Mouse (Mus musculus): ENCODE results near the gene Ppp1r14a. TPM values are rescaled to one million over a fixed set of nuclear protein-coding genes. Genes with fewer than 3 reads are reported as not detected.
A peak's percentile ranks its signal among the peaks of the same experiment; 100 is the strongest.

The Ppp1r14a gene
- polyA plus RNA-seq, 1 experiment from 2014 or later = 5.8 TPM

- 27% methylated on average over 19 of the region's 19 CpGs for WGBS
- Histone ChIP-seq H3K27ac (peak overlapping the region; percentile 33), H3K4me2 (replicated peaks) (no peak overlapping the region), H3K27me3 (peaks cover 6% of the 10 kb centered on the region; the same call in 1 of the 2 replicates), H3K9ac (peak overlapping the region; percentile 53), H3K4me3 (no peak overlapping the region), H3K4me1 (peaks cover 42% of the 10 kb centered on the region), H3K36me3 (no peaks in the 10 kb centered on the region), H3K9me3 (no peaks in the 10 kb centered on the region)
- no peak for ATAC-seq (ENCODE audit: low FRiP score, low read depth)
Measured at GRCm38 (mm10) chr7:29293131-29294065, 4.3 kb downstream of the Ppp1r14a start.

DNA sequence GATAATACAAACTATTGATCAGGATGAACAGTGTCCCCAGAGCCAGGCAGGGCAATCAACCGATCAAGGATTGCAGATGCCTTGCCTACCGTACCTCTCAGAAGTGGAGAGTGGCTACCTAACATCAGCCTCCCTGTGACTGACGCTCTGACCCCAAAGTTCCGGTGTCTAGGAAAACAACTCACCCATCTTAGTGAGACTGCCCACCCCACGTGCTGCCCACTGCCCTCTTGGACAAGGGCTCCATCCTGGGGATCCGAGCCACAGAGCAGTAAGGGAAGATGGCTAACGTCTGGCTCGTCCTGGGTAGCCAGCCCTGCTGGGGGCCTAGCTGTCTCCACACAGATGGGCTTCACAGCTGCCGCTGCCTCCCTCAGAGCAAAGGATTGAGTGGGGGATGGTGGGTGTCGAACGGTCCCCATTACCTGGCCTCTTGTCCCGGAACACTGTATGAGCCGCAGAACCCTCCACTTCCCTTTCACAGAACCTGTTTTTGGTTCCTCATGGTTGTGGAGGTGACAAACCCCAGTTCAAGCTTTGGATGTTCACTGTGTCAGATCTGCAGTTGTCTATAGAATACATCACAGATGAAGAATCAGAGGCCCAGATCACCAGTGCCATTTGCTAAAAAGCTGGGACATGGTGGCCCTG is 5.1 kb downstream of the Ppp1r14a start:
- peaks cover 37% of the 10 kb centered on the region for H3K4me1 ChIP-seq
- ATAC-seq (ENCODE audit: low FRiP score, low read depth) = no peak
- no peak overlapping the region for H3K27ac ChIP-seq
- no peak overlapping the region for H3K9ac ChIP-seq
- no peaks in the 10 kb centered on the region for H3K9me3 ChIP-seq
- H3K36me3 ChIP-seq = no peaks in the 10 kb centered on the region
- WGBS = 65% methylated on average over 13 of the region's 13 CpGs
- H3K4me3 ChIP-seq = no peak overlapping the region
- peaks cover 4% of the 10 kb centered on the region; the same call in 1 of the 2 replicates for H3K27me3 ChIP-seq
- no peak overlapping the region for H3K4me2 ChIP-seq (replicated peaks)

DNA sequence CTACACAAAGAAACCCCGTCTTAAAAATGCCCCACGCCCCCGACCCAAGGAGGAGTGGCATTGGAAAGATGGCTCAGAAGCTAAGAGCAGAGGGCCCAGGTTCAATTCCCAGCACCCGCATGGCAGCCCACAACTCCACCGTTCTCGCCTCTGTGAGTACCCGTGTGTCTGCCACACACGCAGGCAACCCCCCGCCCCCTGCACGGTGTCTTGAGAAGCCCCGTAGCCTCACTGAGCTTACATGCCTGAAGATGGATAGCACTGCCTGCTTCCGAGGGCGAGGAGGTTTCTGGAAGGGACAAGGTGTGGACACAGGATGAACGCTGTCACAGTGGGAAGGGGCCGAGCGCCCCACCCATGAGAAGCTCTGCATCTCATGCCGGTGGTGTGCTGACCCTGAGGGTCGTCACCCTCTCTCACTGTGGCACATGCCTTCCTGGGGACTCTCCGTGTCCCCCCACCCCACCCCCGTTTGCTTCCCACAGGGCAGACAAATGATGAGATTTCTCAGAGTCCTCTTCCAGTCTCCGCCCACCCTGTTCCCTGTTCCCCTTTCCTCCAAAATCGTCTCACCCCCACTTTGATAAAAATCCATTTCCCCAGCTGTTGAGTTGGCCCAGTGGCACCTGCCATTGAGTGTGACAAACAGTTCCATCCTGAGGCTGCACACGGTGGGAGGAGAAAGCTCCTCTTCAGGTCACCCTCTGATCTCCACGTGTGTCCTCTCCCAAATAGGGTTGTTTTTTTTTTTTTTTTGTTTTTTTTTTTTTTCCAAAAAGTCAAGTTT is 6.9 kb downstream of the Ppp1r14a start:
- no peak for ATAC-seq (ENCODE audit: low FRiP score, low read depth)
- Histone ChIP-seq H3K36me3 (no peaks in the 10 kb centered on the region), H3K27me3 (no peaks in the 10 kb centered on the region; the same call in 1 of the 2 replicates), H3K9ac (no peak overlapping the region), H3K4me1 (peaks cover 24% of the 10 kb centered on the region), H3K9me3 (no peaks in the 10 kb centered on the region), H3K4me2 (replicated peaks) (no peak overlapping the region), H3K27ac (no peak overlapping the region), H3K4me3 (no peak overlapping the region)
- WGBS = 77% methylated on average over 24 of the region's 24 CpGs

DNA sequence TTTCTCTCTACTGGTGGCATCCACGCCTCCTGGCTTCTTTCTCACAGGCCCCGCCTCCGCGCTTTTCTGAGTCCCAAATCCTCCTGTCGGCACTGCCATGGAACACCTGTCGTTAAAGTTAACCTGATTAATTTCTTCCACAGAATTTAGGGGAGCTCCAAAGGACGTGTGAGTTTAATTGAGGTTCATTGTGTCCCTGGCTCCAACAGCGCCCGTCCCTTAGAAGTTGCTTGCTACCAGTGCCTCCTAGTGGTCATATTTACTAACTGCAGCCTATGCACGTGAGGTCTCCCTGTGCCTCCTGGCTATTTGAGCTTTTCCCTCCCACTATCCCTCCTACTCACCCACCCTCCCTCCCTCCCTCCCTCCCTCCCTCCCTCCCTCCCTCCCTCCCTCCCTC is 7.9 kb downstream of the Ppp1r14a start:
- WGBS = 9% methylated on average over 10 of the region's 10 CpGs
- peaks cover 15% of the 10 kb centered on the region for H3K4me1 ChIP-seq
- H3K27me3 ChIP-seq = no peaks in the 10 kb centered on the region; the same call in 1 of the 2 replicates
- H3K4me2 ChIP-seq (replicated peaks) = 0 out of 2 replicates have a peak overlapping the region, but pooled peaks have one; percentile 24
- ATAC-seq (ENCODE audit: low FRiP score, low read depth) = no peak; the same call in 1 of the 2 replicates
- no peak overlapping the region for H3K4me3 ChIP-seq
- no peaks in the 10 kb centered on the region for H3K36me3 ChIP-seq
- no peak overlapping the region for H3K27ac ChIP-seq
- H3K9ac ChIP-seq = no peak overlapping the region
- no peaks in the 10 kb centered on the region for H3K9me3 ChIP-seq

DNA sequence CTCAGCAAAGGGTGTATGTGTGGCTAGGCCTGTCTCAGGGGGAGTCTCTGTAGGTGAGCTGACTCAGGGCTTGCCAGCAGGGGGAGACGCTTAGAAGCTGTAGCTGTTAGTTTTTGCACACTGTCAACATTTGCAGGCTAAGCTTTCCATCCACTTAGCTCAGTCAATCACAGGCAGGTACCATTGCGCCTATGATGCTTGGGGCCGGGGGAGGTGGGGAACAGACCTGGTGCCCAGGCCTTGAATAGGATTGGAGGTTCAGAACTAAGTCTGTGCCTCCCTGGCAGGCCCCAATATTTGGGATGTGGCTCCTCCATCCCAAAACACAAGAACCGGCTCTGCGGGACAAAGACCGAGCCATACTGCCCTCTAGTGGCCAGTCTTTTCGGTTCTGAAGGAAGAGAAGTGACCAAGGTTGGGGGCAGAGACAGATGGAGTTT is 12.0 kb downstream of the Ppp1r14a start:
- peak overlapping the region; percentile 18; the same call in 1 of the 2 replicates for H3K4me3 ChIP-seq
- H3K4me2 ChIP-seq (replicated peaks) = peak overlapping the region; percentile 49
- no peak overlapping the region for H3K27ac ChIP-seq
- H3K36me3 ChIP-seq = no peaks in the 10 kb centered on the region
- peaks cover 23% of the 10 kb centered on the region for H3K27me3 ChIP-seq
- peaks cover 27% of the 10 kb centered on the region for H3K4me1 ChIP-seq
- ATAC-seq (ENCODE audit: low FRiP score, low read depth) = peak; percentile 20; the same call in 1 of the 2 replicates
- no peaks in the 10 kb centered on the region for H3K9me3 ChIP-seq
- H3K9ac ChIP-seq = no peak overlapping the region
- 2% methylated on average over 7 of the region's 7 CpGs for WGBS

- no peak for ATAC-seq (ENCODE audit: low FRiP score, low read depth)
- H3K4me3 ChIP-seq = no peak overlapping the region
- no peaks in the 10 kb centered on the region for H3K9me3 ChIP-seq
- WGBS = 73% methylated on average over 7 of the region's 7 CpGs
- no peak overlapping the region for H3K4me2 ChIP-seq (replicated peaks)
- H3K4me1 ChIP-seq = peaks cover 38% of the 10 kb centered on the region
- H3K27me3 ChIP-seq = peaks cover 25% of the 10 kb centered on the region
- H3K27ac ChIP-seq = no peak overlapping the region
- H3K9ac ChIP-seq = no peak overlapping the region
- H3K36me3 ChIP-seq = no peaks in the 10 kb centered on the region
Measured at GRCm38 (mm10) chr7:29302641-29303040, 13.5 kb downstream of the Ppp1r14a start.

- H3K9ac ChIP-seq = peak within 1 kb of the TSS; percentile 70
- H3K36me3 ChIP-seq = no peaks in the 10 kb centered on the region
- under 1% methylated on average over 67 of the region's 67 CpGs for WGBS
- H3K9me3 ChIP-seq = no peaks in the 10 kb centered on the region
- peak; percentile 84 for ATAC-seq (ENCODE audit: low FRiP score, low read depth)
- H3K27me3 ChIP-seq = peaks cover 25% of the 10 kb centered on the region
- H3K4me1 ChIP-seq = peaks cover 48% of the 10 kb centered on the region
- H3K4me3 ChIP-seq = peak within 1 kb of the TSS; percentile 60
- H3K4me2 ChIP-seq (replicated peaks) = peak within 1 kb of the TSS; percentile 99
- H3K27ac ChIP-seq = no peak within 1 kb of the TSS
Measured at GRCm38 (mm10) chr7:29303738-29304462, 14.8 kb downstream of the Ppp1r14a start, which contains the start of gene Dpf1. Gene Dpf1 (plus strand): TSS chr7:29303951.

- H3K27me3 ChIP-seq = peaks cover 25% of the 10 kb centered on the region
- H3K36me3 ChIP-seq = no peaks in the 10 kb centered on the region
- ATAC-seq (ENCODE audit: low FRiP score, low read depth) = no peak
- no peaks in the 10 kb centered on the region for H3K9me3 ChIP-seq
- H3K4me1 ChIP-seq = peaks cover 55% of the 10 kb centered on the region
- no peak overlapping the region for H3K27ac ChIP-seq
- H3K9ac ChIP-seq = peak overlapping the region; percentile 70
- under 1% methylated on average over 44 of the region's 48 CpGs for WGBS
- H3K4me3 ChIP-seq = peak overlapping the region; percentile 60
- H3K4me2 ChIP-seq (replicated peaks) = peak overlapping the region; percentile 99
Measured at GRCm38 (mm10) chr7:29304463-29305262, 15.6 kb downstream of the Ppp1r14a start.

GRCm38 (mm10) chr7:29305263-29305988 is 16.3 kb downstream of the Ppp1r14a start:
- no peak for ATAC-seq (ENCODE audit: low FRiP score, low read depth)
- H3K9ac ChIP-seq = peak overlapping the region; percentile 70
- WGBS = 28% methylated on average over 9 of the region's 9 CpGs
- H3K27me3 ChIP-seq = peaks cover 25% of the 10 kb centered on the region
- H3K27ac ChIP-seq = no peak overlapping the region
- peak overlapping the region; percentile 60 for H3K4me3 ChIP-seq
- H3K4me1 ChIP-seq = peaks cover 63% of the 10 kb centered on the region
- no peaks in the 10 kb centered on the region for H3K9me3 ChIP-seq
- no peaks in the 10 kb centered on the region for H3K36me3 ChIP-seq
- peak overlapping the region; percentile 99 for H3K4me2 ChIP-seq (replicated peaks)

GRCm38 (mm10) chr7:29306108-29306507 is 17.0 kb downstream of the Ppp1r14a start:
- peaks cover 25% of the 10 kb centered on the region for H3K27me3 ChIP-seq
- WGBS = 49% methylated on average over 7 of the region's 7 CpGs
- no peak overlapping the region; the same call in 1 of the 2 replicates for H3K4me2 ChIP-seq (replicated peaks)
- peaks cover 64% of the 10 kb centered on the region for H3K4me1 ChIP-seq
- H3K9ac ChIP-seq = no peak overlapping the region
- H3K27ac ChIP-seq = no peak overlapping the region
- no peaks in the 10 kb centered on the region for H3K9me3 ChIP-seq
- no peak overlapping the region for H3K4me3 ChIP-seq
- ATAC-seq (ENCODE audit: low FRiP score, low read depth) = no peak
- H3K36me3 ChIP-seq = peaks cover under 1% of the 10 kb centered on the region; the same call in 1 of the 2 replicates
